Mouse (Mus musculus) adrenal gland, postnatal 10 days (tissue): ENCODE data around the gene Gab2. TPM values are rescaled to one million over a fixed set of nuclear protein-coding genes. Genes with fewer than 3 reads are reported as not detected.

Source experiments
- DNase-seq: peaks from one replicate; pipeline ENCODE4 v3.0.0; 2021; ENCODE audit warnings: mixed read lengths
- total RNA-seq, 2 experiments: library from RNA; stranded (reverse); gene quantifications; 2 replicates each; pipeline ENCODE4 v1.2.3; 2021

Gene Gab2
- total RNA-seq, 2 experiments from 2014 or later: 18.1 to 20.9 TPM

GRCm38 (mm10) chr7:97315656-97316055 is 234.3 kb downstream of the Gab2 start:
- no peak for DNase-seq

GRCm38 (mm10) chr7:97317706-97318105 is 236.3 kb downstream of the Gab2 start:
- peak; percentile 44 for DNase-seq

GRCm38 (mm10) chr7:97324342-97324741 is 243.0 kb downstream of the Gab2 start:
- no peak for DNase-seq

GRCm38 (mm10) chr7:97325156-97325985 is 244.0 kb downstream of the Gab2 start:
- DNase-seq: no peak

GRCm38 (mm10) chr7:97327376-97327775 is 246.0 kb downstream of the Gab2 start:
- DNase-seq: no peak

- DNase-seq: no peak
These were observed 247.7 kb downstream of the Gab2 start for GRCm38 (mm10) chr7:97328891-97329588.

GRCm38 (mm10) chr7:97329676-97330075 is 248.3 kb downstream of the Gab2 start:
- DNase-seq: no peak

- DNase-seq: peak; percentile 19
These were observed 249.7 kb downstream of the Gab2 start for GRCm38 (mm10) chr7:97330931-97331645.

GRCm38 (mm10) chr7:97331726-97332666 is 250.6 kb downstream of the Gab2 start, which contains the start of the genes Usp35 and Kctd21:
Gene Usp35, minus strand, starts transcription at chr7:97332020.
Gene Kctd21, plus strand, starts transcription at chr7:97332327.
- DNase-seq: peak; percentile 97

GRCm38 (mm10) chr7:97332667-97333041 is 251.3 kb downstream of the Gab2 start:
- DNase-seq: no peak

GRCm38 (mm10) chr7:97333113-97333898 is 251.9 kb downstream of the Gab2 start:
- no peak for DNase-seq

- no peak for DNase-seq
These were observed 253.0 kb downstream of the Gab2 start for GRCm38 (mm10) chr7:97334406-97334805.

- no peak for DNase-seq
These were observed 255.3 kb downstream of the Gab2 start for GRCm38 (mm10) chr7:97336678-97337077.

- no peak for DNase-seq
These were observed 257.2 kb downstream of the Gab2 start for GRCm38 (mm10) chr7:97338593-97338992.

GRCm38 (mm10) chr7:97339623-97340022 is 258.2 kb downstream of the Gab2 start:
- no peak for DNase-seq

- no peak for DNase-seq
These were observed 259.8 kb downstream of the Gab2 start for GRCm38 (mm10) chr7:97340907-97341849.

- DNase-seq: no peak
These were observed 261.6 kb downstream of the Gab2 start for GRCm38 (mm10) chr7:97342961-97343360.

- no peak for DNase-seq
These were observed 263.3 kb downstream of the Gab2 start for GRCm38 (mm10) chr7:97344655-97345054.

- no peak for DNase-seq
These were observed 264.0 kb downstream of the Gab2 start for GRCm38 (mm10) chr7:97345229-97345871.
